Mouse (Mus musculus) lung, postnatal 0 days (tissue): ENCODE measurements around the gene Mettl15. TPM values are rescaled to one million over a fixed set of nuclear protein-coding genes. Genes with fewer than 3 reads are reported as not detected.

Source experiments
- ATAC-seq: fragments of 200-750 bp; cut with Nextera tagmentation; 2 replicates; pipeline ENCODE4 v1.8.0; 2017; ENCODE audit warnings: moderate library complexity
- DNase-seq: peaks from one replicate; pipeline ENCODE4 v3.0.0-alpha.2; 2016; ENCODE audit warnings: low spot score
- H3K27ac ChIP-seq: fragments of 300-500 bp; sonication (generic); 2 replicates; pipeline ENCODE4 v1.5.1; 2014; ENCODE audit warnings: antibody characterized with exemption, mild to moderate bottlenecking, low read length, mixed read lengths
- H3K27me3 ChIP-seq: fragments of 300-500 bp; sonication (generic); replicated peaks from 2 replicates; pipeline ENCODE4 v1.6.1; 2014; ENCODE audit warnings: low read length, mixed read lengths; ENCODE audit not compliant: insufficient read depth
- H3K36me3 ChIP-seq: fragments of 300-500 bp; sonication (generic); 2 replicates; pipeline ENCODE4 v1.6.1; 2014; ENCODE audit warnings: low read length, mixed read lengths; ENCODE audit not compliant: insufficient read depth
- H3K4me1 ChIP-seq: fragments of 300-500 bp; sonication (generic); 2 replicates; pipeline ENCODE4 v1.6.1; 2014; ENCODE audit warnings: antibody characterized with exemption, low read depth, low read length, mixed read lengths; ENCODE audit not compliant: insufficient read depth
- H3K4me2 ChIP-seq: fragments of 300-500 bp; sonication (generic); replicated peaks from 2 replicates; pipeline ENCODE4 v1.6.1; 2014; ENCODE audit warnings: low read depth, mild to moderate bottlenecking, low read length, moderate library complexity, mixed read lengths
- H3K4me3 ChIP-seq: fragments of 300-500 bp; sonication (generic); 2 replicates; pipeline ENCODE4 v1.5.1; 2014; ENCODE audit warnings: low read depth, low read length
- H3K9ac ChIP-seq: fragments of 300-500 bp; sonication (generic); replicated peaks from 2 replicates; pipeline ENCODE4 v1.6.1; 2014; ENCODE audit warnings: low read depth, mild to moderate bottlenecking
- H3K9me3 ChIP-seq: fragments of 300-500 bp; sonication (generic); 2 replicates; pipeline ENCODE4 v1.6.1; 2016; ENCODE audit warnings: low read length, mixed read lengths
- CTCF ChIP-seq: IDR thresholded peaks from 2 replicates; pipeline ENCODE4 v1.5.1; 2016; ENCODE audit warnings: antibody characterized with exemption, mild to moderate bottlenecking
- EP300 ChIP-seq: IDR thresholded peaks from 2 replicates; pipeline ENCODE4 v1.6.1; 2016; ENCODE audit warnings: antibody characterized with exemption, mild to moderate bottlenecking, control low read depth
- WGBS: fragments of 180-500 bp; shearing (Covaris S2); extraction: QIAGEN DNeasy Blood & Tissue Kit; methylation state at CpG from one replicate; pipeline ENCODE4 v1.1.7; 2014; 5-methylcytosine and 5-hydroxymethylcytosine counted together
- polyA plus RNA-seq: library from polyadenylated mRNA; unstranded; fragments of >200 nt; fragmentation: Nextera tagmentation; extraction: Ambion mirVana; gene quantifications from 2 replicates; pipeline ENCODE4 v1.2.1, GENCODE M21; 2015

Mettl15 gene
- 7.5 and 8.9 TPM in 2 replicates for polyA plus RNA-seq

- peak within 1 kb of the TSS; percentile 90 for H3K4me2 ChIP-seq
- peak within 1 kb of the TSS; percentile 85 for H3K4me3 ChIP-seq
- TF ChIP-seq CTCF: no peak
- no peak for TF ChIP-seq EP300
- H3K9ac ChIP-seq: peak within 1 kb of the TSS; percentile 59
- H3K27ac ChIP-seq: peak within 1 kb of the TSS; percentile 75; the same call in 1 of the 2 replicates
- no peaks in the 10 kb centered on the region for H3K36me3 ChIP-seq
- no peaks in the 10 kb centered on the region for H3K9me3 ChIP-seq
- DNase-seq: peak; percentile 99
- H3K27me3 ChIP-seq: no peaks in the 10 kb centered on the region
- under 1% methylated on average over 51 of the region's 51 CpGs for WGBS
- H3K4me1 ChIP-seq: peaks cover 3% of the 10 kb centered on the region; the same call in 1 of the 2 replicates
- peak; percentile 99 for ATAC-seq
Observed at GRCm38 (mm10) chr2:109280600-109281340, at the start of gene Mettl15, which contains the start of gene Kif18a. Gene Mettl15 (minus strand): TSS chr2:109280748. Gene Kif18a (plus strand): TSS chr2:109280738.

- WGBS: 93% methylated on average over 5 of the region's 5 CpGs
- H3K4me2 ChIP-seq: no peak overlapping the region
- H3K9ac ChIP-seq: no peak overlapping the region
- H3K9me3 ChIP-seq: no peaks in the 10 kb centered on the region
- H3K4me1 ChIP-seq: no peaks in the 10 kb centered on the region
- ATAC-seq: no peak
- TF ChIP-seq EP300: no peak
- no peak for TF ChIP-seq CTCF
- DNase-seq: no peak
- no peak overlapping the region for H3K27ac ChIP-seq
- H3K4me3 ChIP-seq: no peak overlapping the region
- H3K27me3 ChIP-seq: no peaks in the 10 kb centered on the region
- H3K36me3 ChIP-seq: no peaks in the 10 kb centered on the region
Observed at GRCm38 (mm10) chr2:109311369-109311768, 30.8 kb upstream of the Mettl15 start.

- TF ChIP-seq CTCF (no peak), EP300 (no peak)
- Histone ChIP-seq H3K4me3 (no peak overlapping the region), H3K4me2 (no peak overlapping the region)
Observed at GRCm38 (mm10) chr2:109303638-109304037, 23.1 kb upstream of the Mettl15 start.

GRCm38 (mm10) chr2:109302234-109302633 lies 21.7 kb upstream of the Mettl15 start:
- Histone ChIP-seq H3K27ac (no peak overlapping the region), H3K4me3 (no peak overlapping the region), H3K27me3 (no peaks in the 10 kb centered on the region), H3K4me1 (no peaks in the 10 kb centered on the region), H3K9me3 (no peaks in the 10 kb centered on the region), H3K9ac (no peak overlapping the region), H3K36me3 (no peaks in the 10 kb centered on the region), H3K4me2 (no peak overlapping the region)
- TF ChIP-seq CTCF (no peak), EP300 (no peak)
- DNase-seq: no peak
- 96% methylated on average over 3 of the region's 3 CpGs for whole genome bisulfite sequencing
- ATAC-seq: no peak

More at GRCm38 (mm10) chr2:109303638-109304037, 23.1 kb upstream of the Mettl15 start:
- no peak overlapping the region for H3K9ac ChIP-seq
- no peaks in the 10 kb centered on the region for H3K9me3 ChIP-seq
- H3K27ac ChIP-seq: no peak overlapping the region
- H3K36me3 ChIP-seq: no peaks in the 10 kb centered on the region
- ATAC-seq (no peak), DNase-seq (no peak)
- H3K4me1 ChIP-seq: no peaks in the 10 kb centered on the region
- H3K27me3 ChIP-seq: no peaks in the 10 kb centered on the region

- H3K4me2 ChIP-seq: no peak overlapping the region
- no peak overlapping the region for H3K9ac ChIP-seq
- H3K4me1 ChIP-seq: no peaks in the 10 kb centered on the region
- H3K27ac ChIP-seq: no peak overlapping the region
- no peak for DNase-seq
- no peaks in the 10 kb centered on the region for H3K9me3 ChIP-seq
- H3K4me3 ChIP-seq: no peak overlapping the region
- 91% methylated on average over 1 of the region's 1 CpGs for WGBS
- no peaks in the 10 kb centered on the region for H3K27me3 ChIP-seq
- TF ChIP-seq EP300: no peak
- TF ChIP-seq CTCF: no peak
- no peak for ATAC-seq
- no peaks in the 10 kb centered on the region for H3K36me3 ChIP-seq
Observed at GRCm38 (mm10) chr2:109298160-109298559, 17.6 kb upstream of the Mettl15 start.

- Histone ChIP-seq H3K27me3 (no peaks in the 10 kb centered on the region), H3K4me2 (no peak overlapping the region), H3K9ac (no peak overlapping the region), H3K36me3 (no peaks in the 10 kb centered on the region), H3K9me3 (no peaks in the 10 kb centered on the region), H3K4me3 (no peak overlapping the region), H3K27ac (no peak overlapping the region), H3K4me1 (no peaks in the 10 kb centered on the region)
- DNase-seq (no peak), ATAC-seq (no peak)
- WGBS: 82% methylated on average over 5 of the region's 5 CpGs
- TF ChIP-seq CTCF: no peak
- no peak for TF ChIP-seq EP300
Observed at GRCm38 (mm10) chr2:109296264-109296663, 15.7 kb upstream of the Mettl15 start.
